Mouse (Mus musculus) G1E (cell line): ENCODE measurements around the gene Bpi. TPM values are rescaled to one million over a fixed set of nuclear protein-coding genes. Genes with fewer than 3 reads are reported as not detected.

ENCODE experiments used
- ATAC-seq: 2 replicates; pipeline ENCODE4 v1.8.0; 2016; ENCODE audit warnings: mild to moderate bottlenecking; ENCODE audit not compliant: insufficient number of reproducible peaks, poor library complexity, low FRiP score, severe bottlenecking; ENCODE audit errors: extremely low read depth
- DNase-seq: peaks from one replicate; pipeline ENCODE4 v3.0.0; 2012; ENCODE audit warnings: low spot score
- H3K27me3 ChIP-seq: 2 replicates; pipeline ENCODE4 v1.6.1; 2012; ENCODE audit warnings: mild to moderate bottlenecking, low read length, inconsistent platforms; ENCODE audit not compliant: insufficient read depth
- H3K36me3 ChIP-seq: replicated peaks from 2 replicates; pipeline ENCODE3; 2012; ENCODE audit warnings: mild to moderate bottlenecking, inconsistent platforms
- H3K4me1 ChIP-seq: 2 replicates; pipeline ENCODE4 v1.6.1; 2012; ENCODE audit warnings: low read depth, low read length, inconsistent platforms, mixed read lengths; ENCODE audit not compliant: insufficient read depth
- H3K4me3 ChIP-seq: 2 replicates; pipeline ENCODE4 v1.5.1; 2012; ENCODE audit warnings: low read depth, mild to moderate bottlenecking, inconsistent platforms, low read length, moderate library complexity, mixed read lengths
- H3K9me3 ChIP-seq: replicated peaks from 2 replicates; pipeline ENCODE4 v1.6.1; 2012; ENCODE audit warnings: inconsistent platforms
- CTCF ChIP-seq: IDR thresholded peaks from 2 replicates; pipeline ENCODE4 v1.5.1; 2012; ENCODE audit warnings: low read depth, low read length, inconsistent platforms, mixed read lengths
- GATA1 ChIP-seq: IDR thresholded peaks from 2 replicates; pipeline ENCODE4 v1.6.1; 2012; ENCODE audit warnings: borderline replicate concordance, low read length, inconsistent platforms, mixed read lengths
- GATA2 ChIP-seq: IDR thresholded peaks from 2 replicates; pipeline ENCODE4 v1.6.1; 2012; ENCODE audit warnings: low read depth, low read length, inconsistent platforms, borderline replicate concordance
- POLR2AphosphoS5 ChIP-seq: IDR thresholded peaks from 2 replicates; pipeline ENCODE4 v1.6.1; 2012; ENCODE audit warnings: low read depth, low read length, inconsistent platforms; ENCODE audit not compliant: insufficient replicate concordance
- TAL1 ChIP-seq: conservative IDR thresholded peaks from 2 replicates; pipeline ENCODE4 v1.6.1; 2012; ENCODE audit warnings: low read depth, low read length, inconsistent platforms, mixed read lengths
- polyA plus RNA-seq: library from polyadenylated mRNA; stranded (reverse); fragments of >175 nt; gene quantifications from 2 replicates; pipeline ENCODE4 v1.2.3, GENCODE M21; 2012
- total RNA-seq, 2 experiments: library from RNA; stranded (forward) in 1 of 2; stranded (reverse) in 1 of 2; fragments of 200-1000 nt in 1 of 2; fragments of >200 nt in 1 of 2; fragmentation: Nextera tagmentation in 1 of 2; gene quantifications; 2 replicates each; pipeline ENCODE4 v1.2.3; 2014 to 2017

Gene Bpi
- total and polyA plus RNA-seq, 3 experiments: not detected

- H3K4me1 ChIP-seq: no peaks in the 10 kb centered on the region
- no peak for ATAC-seq
- no peaks in the 10 kb centered on the region for H3K9me3 ChIP-seq
- no peak for DNase-seq
- TF ChIP-seq GATA1 (no peak), POLR2AphosphoS5 (no peak), TAL1 (no peak), GATA2 (no peak), CTCF (no peak)
- H3K4me3 ChIP-seq: no peak overlapping the region
- no peaks in the 10 kb centered on the region for H3K36me3 ChIP-seq
- peaks cover 17% of the 10 kb centered on the region; the same call in 1 of the 2 replicates for H3K27me3 ChIP-seq
Observed at GRCm38 (mm10) chr2:158216510-158216909, 41.4 kb upstream of the Bpi start.

- Histone ChIP-seq H3K27me3 (0 out of 2 replicates have a peak, but pooled peaks cover 2% of the 10 kb centered on the region), H3K36me3 (no peaks in the 10 kb centered on the region), H3K9me3 (no peaks in the 10 kb centered on the region), H3K4me3 (no peak overlapping the region), H3K4me1 (no peaks in the 10 kb centered on the region)
- no peak for DNase-seq
- TF ChIP-seq TAL1: no peak
- TF ChIP-seq GATA2: no peak
- TF ChIP-seq POLR2AphosphoS5: no peak
- TF ChIP-seq CTCF: no peak
- no peak for TF ChIP-seq GATA1
- no peak for ATAC-seq
Observed at GRCm38 (mm10) chr2:158219562-158219961, 38.3 kb upstream of the Bpi start.

GRCm38 (mm10) chr2:158221446-158222084 is 36.3 kb upstream of the Bpi start:
- H3K9me3 ChIP-seq: no peaks in the 10 kb centered on the region
- peaks cover 3% of the 10 kb centered on the region; the same call in 1 of the 2 replicates for H3K27me3 ChIP-seq
- no peak for TF ChIP-seq TAL1
- no peak for TF ChIP-seq GATA1
- no peak for TF ChIP-seq CTCF
- no peak for TF ChIP-seq POLR2AphosphoS5
- no peak for TF ChIP-seq GATA2
- no peak for DNase-seq
- H3K4me3 ChIP-seq: no peak overlapping the region
- no peaks in the 10 kb centered on the region for H3K4me1 ChIP-seq
- no peaks in the 10 kb centered on the region for H3K36me3 ChIP-seq
- no peak for ATAC-seq

GRCm38 (mm10) chr2:158222664-158223063 is 35.2 kb upstream of the Bpi start:
- Histone ChIP-seq H3K4me3 (no peak overlapping the region), H3K4me1 (no peaks in the 10 kb centered on the region), H3K36me3 (no peaks in the 10 kb centered on the region), H3K9me3 (no peaks in the 10 kb centered on the region), H3K27me3 (peaks cover 3% of the 10 kb centered on the region; the same call in 1 of the 2 replicates)
- ATAC-seq (no peak), DNase-seq (no peak)
- TF ChIP-seq POLR2AphosphoS5 (no peak), GATA2 (no peak), TAL1 (no peak), CTCF (no peak), GATA1 (no peak)

- Histone ChIP-seq H3K27me3 (peaks cover 3% of the 10 kb centered on the region; the same call in 1 of the 2 replicates), H3K4me1 (no peaks in the 10 kb centered on the region), H3K4me3 (no peak overlapping the region), H3K36me3 (no peaks in the 10 kb centered on the region), H3K9me3 (no peaks in the 10 kb centered on the region)
- TF ChIP-seq POLR2AphosphoS5 (no peak), GATA1 (no peak), CTCF (no peak), GATA2 (no peak), TAL1 (no peak)
- ATAC-seq (no peak), DNase-seq (no peak)
Observed at GRCm38 (mm10) chr2:158223497-158223896, 34.4 kb upstream of the Bpi start.

GRCm38 (mm10) chr2:158225301-158225700 is 32.6 kb upstream of the Bpi start:
- ATAC-seq (no peak), DNase-seq (no peak)
- Histone ChIP-seq H3K27me3 (peaks cover 3% of the 10 kb centered on the region; the same call in 1 of the 2 replicates), H3K4me1 (no peaks in the 10 kb centered on the region), H3K36me3 (no peaks in the 10 kb centered on the region), H3K4me3 (no peak overlapping the region), H3K9me3 (no peaks in the 10 kb centered on the region)
- TF ChIP-seq CTCF: no peak
- TF ChIP-seq GATA2: no peak
- TF ChIP-seq GATA1: no peak
- no peak for TF ChIP-seq POLR2AphosphoS5
- no peak for TF ChIP-seq TAL1
